Mouse (Mus musculus) stomach, postnatal 0 days (tissue): ENCODE results near the gene Tmem217. TPM values are rescaled to one million over a fixed set of nuclear protein-coding genes. Genes with fewer than 3 reads are reported as not detected.

Experiments
- ATAC-seq: fragments of 200-750 bp; cut with Nextera tagmentation; 2 replicates; pipeline ENCODE4 v1.8.0; 2017; ENCODE audit not compliant: low FRiP score, low TSS enrichment
- DNase-seq: peaks from one replicate; pipeline ENCODE4 v3.0.0-alpha.2; 2016; ENCODE audit warnings: low spot score
- H3K27ac ChIP-seq: fragments of 300-500 bp; sonication (generic); replicated peaks from 2 replicates; pipeline ENCODE4 v1.5.1; 2014; ENCODE audit warnings: mild to moderate bottlenecking, control low read depth
- H3K27me3 ChIP-seq: fragments of 300-500 bp; sonication (generic); 2 replicates; pipeline ENCODE4 v1.6.1; 2014; ENCODE audit warnings: low read length; ENCODE audit not compliant: control insufficient read depth, insufficient read depth
- H3K36me3 ChIP-seq: fragments of 300-500 bp; sonication (generic); 2 replicates; pipeline ENCODE4 v1.6.1; 2014; ENCODE audit warnings: low read length, mixed read lengths; ENCODE audit not compliant: control insufficient read depth, insufficient read depth
- H3K4me1 ChIP-seq: fragments of 300-500 bp; sonication (generic); replicated peaks from 2 replicates; pipeline ENCODE4 v1.6.1; 2014; ENCODE audit warnings: antibody characterized with exemption; ENCODE audit not compliant: control insufficient read depth, insufficient read depth
- H3K4me2 ChIP-seq: fragments of 300-500 bp; sonication (generic); replicated peaks from 2 replicates; pipeline ENCODE4 v1.6.1; 2014; ENCODE audit warnings: low read depth, mild to moderate bottlenecking, control low read depth, moderate library complexity
- H3K4me3 ChIP-seq: fragments of 300-500 bp; sonication (generic); 2 replicates; pipeline ENCODE4 v1.5.1; 2014; ENCODE audit warnings: low read depth, low read length, control low read depth
- H3K9ac ChIP-seq: fragments of 300-500 bp; sonication (generic); 2 replicates; pipeline ENCODE4 v1.6.1; 2014; ENCODE audit warnings: mild to moderate bottlenecking, low read length, control low read depth, mixed read lengths
- H3K9me3 ChIP-seq: fragments of 300-500 bp; sonication (generic); 2 replicates; pipeline ENCODE4 v1.6.1; 2016; ENCODE audit warnings: low read length; ENCODE audit not compliant: control insufficient read depth
- CTCF ChIP-seq: IDR thresholded peaks from 2 replicates; pipeline ENCODE4 v1.5.1; 2016; ENCODE audit warnings: antibody characterized with exemption, low read depth, mild to moderate bottlenecking, moderate library complexity
- EP300 ChIP-seq: optimal IDR thresholded peaks from 2 replicates; pipeline ENCODE3; 2016; ENCODE audit warnings: antibody characterized with exemption
- WGBS: fragments of 180-500 bp; shearing (Covaris S2); extraction: QIAGEN DNeasy Blood & Tissue Kit; methylation state at CpG from one replicate; pipeline ENCODE4 v1.1.7; 2014; 5-methylcytosine and 5-hydroxymethylcytosine counted together
- polyA plus RNA-seq: library from polyadenylated mRNA; unstranded; fragments of >200 nt; fragmentation: Nextera tagmentation; extraction: Ambion mirVana; gene quantifications from 2 replicates; pipeline ENCODE4 v1.2.1, GENCODE M21; 2015

The Tmem217 gene
- polyA plus RNA-seq, 1 experiment from 2014 or later, result 0.42 TPM

DNA sequence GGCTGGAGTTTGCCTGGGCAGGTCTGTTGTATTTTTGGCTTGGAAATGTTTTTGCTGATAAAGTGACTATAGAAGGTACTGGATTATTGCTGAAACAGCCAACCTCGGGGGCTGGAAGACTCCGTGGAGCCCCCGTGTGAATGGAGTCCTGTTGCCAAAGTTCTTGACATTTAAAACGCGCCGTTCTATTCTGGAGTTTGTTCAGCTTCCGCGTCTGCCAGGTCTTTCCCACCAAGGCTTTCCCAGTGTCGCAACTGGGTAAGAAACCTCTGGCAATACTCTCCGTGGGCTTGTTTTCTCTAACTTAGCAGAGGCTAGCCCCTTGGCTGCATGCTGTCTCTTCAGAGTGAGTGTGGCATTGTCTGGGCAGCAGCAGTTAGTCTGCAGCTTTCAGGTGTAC, 4.3 kb upstream of the Tmem217 start:
- H3K27ac ChIP-seq, result peak overlapping the region; percentile 61; the same call in 1 of the 2 replicates
- 61% methylated on average over 10 of the region's 10 CpGs for WGBS

DNA sequence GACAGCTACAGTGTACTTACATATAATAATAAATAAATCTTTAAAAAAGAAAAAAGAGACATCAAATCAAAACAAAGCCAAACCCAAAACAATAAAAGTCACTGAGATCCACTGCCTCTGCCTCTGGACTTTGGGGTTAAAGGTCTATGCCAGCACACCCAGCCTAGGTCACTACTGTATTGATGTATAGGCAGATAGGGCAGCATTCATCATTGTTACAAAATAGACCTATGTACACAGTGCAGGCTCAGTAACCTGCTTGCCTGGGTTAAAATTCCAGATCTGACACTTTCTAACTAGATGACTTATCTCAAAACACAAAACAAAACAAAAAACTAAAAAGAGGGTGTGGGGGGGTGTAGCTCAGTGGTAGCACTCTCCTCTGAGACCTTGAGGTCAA, 2.0 kb upstream of the Tmem217 start:
- no peak for TF ChIP-seq CTCF
- TF ChIP-seq EP300, result no peak
- Histone ChIP-seq H3K36me3 (no peaks in the 10 kb centered on the region), H3K4me2 (no peak overlapping the region), H3K4me1 (no peaks in the 10 kb centered on the region), H3K9ac (no peak overlapping the region), H3K27ac (no peak overlapping the region), H3K9me3 (no peaks in the 10 kb centered on the region), H3K27me3 (no peaks in the 10 kb centered on the region), H3K4me3 (no peak overlapping the region)
- DNase-seq (no peak), ATAC-seq (no peak)

More for the DNA sequence above, 4.3 kb upstream of the Tmem217 start:
- 0 out of 2 replicates have a peak overlapping the region, but pooled peaks have one; percentile 4 for H3K9ac ChIP-seq
- TF ChIP-seq EP300 (no peak), CTCF (no peak)
- no peaks in the 10 kb centered on the region for H3K9me3 ChIP-seq
- DNase-seq (peak; percentile 19), ATAC-seq (no peak; the same call in 1 of the 2 replicates)
- no peak overlapping the region for H3K4me2 ChIP-seq
- H3K27me3 ChIP-seq, result no peaks in the 10 kb centered on the region
- no peaks in the 10 kb centered on the region for H3K36me3 ChIP-seq
- H3K4me3 ChIP-seq, result no peak overlapping the region
- no peaks in the 10 kb centered on the region for H3K4me1 ChIP-seq

DNA sequence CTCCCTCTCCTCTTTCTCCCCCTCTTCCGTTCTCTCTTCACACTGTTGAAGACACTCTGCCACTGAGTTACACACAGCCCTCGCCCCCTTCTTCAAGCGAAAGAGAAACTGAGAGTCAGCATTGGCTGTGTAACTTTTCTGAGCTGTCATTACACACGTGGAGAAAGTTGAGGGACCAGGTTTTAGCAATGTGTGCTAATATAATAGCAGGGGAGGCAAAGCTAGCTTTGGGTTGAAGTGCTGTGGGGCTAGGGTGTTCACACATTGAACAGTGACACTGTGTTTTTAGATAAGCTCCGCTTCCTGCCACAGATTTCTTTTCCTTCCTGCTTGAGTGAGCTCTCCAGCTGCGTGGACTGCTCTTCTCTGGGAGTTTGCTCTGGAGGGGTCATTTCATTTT, 1.2 kb downstream of the Tmem217 start:
- no peak for TF ChIP-seq CTCF
- no peak for TF ChIP-seq EP300
- WGBS, result 37% methylated on average over 6 of the region's 6 CpGs
- no peak overlapping the region for H3K27ac ChIP-seq
- no peaks in the 10 kb centered on the region for H3K27me3 ChIP-seq
- H3K4me3 ChIP-seq, result no peak overlapping the region
- H3K4me2 ChIP-seq, result peak overlapping the region; percentile 99
- ATAC-seq (no peak), DNase-seq (no peak)
- H3K9me3 ChIP-seq, result no peaks in the 10 kb centered on the region
- no peak overlapping the region for H3K9ac ChIP-seq
- H3K36me3 ChIP-seq, result no peaks in the 10 kb centered on the region
- no peaks in the 10 kb centered on the region for H3K4me1 ChIP-seq

DNA sequence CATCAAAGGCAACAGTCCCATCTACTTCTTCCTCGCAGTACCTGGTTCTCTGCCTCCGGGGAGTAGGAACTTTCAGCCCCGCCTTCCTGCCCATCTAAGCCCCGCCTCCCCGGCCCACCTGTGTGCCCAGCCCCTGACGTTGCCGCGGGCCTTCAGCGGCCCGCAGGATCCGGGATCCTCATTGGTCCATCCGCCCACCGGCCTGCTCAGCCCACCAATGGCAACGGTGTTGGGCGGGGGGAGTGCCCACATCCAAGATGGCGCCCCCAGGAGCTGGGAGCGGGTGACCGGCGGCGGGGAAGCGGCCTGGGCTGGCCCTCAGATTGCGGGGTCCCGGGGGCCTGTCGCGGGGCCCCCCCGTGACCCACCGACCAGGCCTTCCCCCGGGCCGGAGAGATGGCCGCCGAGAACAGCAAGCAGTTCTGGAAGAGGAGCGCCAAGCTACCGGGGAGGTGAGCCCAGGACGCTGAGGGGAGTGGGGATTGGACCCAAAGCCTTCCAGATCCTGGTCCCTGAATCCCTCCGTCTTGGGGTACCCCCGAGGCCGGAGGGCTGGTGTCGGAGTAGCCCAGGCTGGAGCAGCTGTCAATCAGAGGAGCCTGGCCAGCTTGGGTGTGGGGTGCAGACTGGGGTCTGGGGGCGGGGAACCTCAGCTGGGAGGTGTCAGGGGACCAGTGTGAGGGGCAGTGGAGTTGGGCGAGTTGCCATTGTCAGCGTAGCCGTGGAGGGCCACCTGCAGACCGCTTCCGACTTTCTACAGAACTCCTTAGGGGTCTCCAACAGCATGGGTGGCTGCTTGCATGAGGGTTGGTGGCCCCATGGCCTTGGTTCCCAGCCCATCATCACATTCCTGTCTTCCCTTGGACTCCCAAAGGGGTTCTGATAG, 2.4 kb downstream of the Tmem217 start, which contains the start of the genes Gm17657 and Tbc1d22b:
Gene Gm17657, minus strand, starts transcription at position 96 of the 886 bp plus-strand sequence.
Gene Tbc1d22b, plus strand, starts transcription at position 243 of the 886 bp plus-strand sequence.
- Histone ChIP-seq H3K9me3 (no peaks in the 10 kb centered on the region), H3K36me3 (no peaks in the 10 kb centered on the region), H3K4me1 (no peaks in the 10 kb centered on the region), H3K9ac (peak within 1 kb of the TSS; percentile 91), H3K4me2 (peak within 1 kb of the TSS; percentile 99), H3K4me3 (peak within 1 kb of the TSS; percentile 95), H3K27me3 (no peaks in the 10 kb centered on the region), H3K27ac (peak within 1 kb of the TSS; percentile 70)
- DNase-seq (peak; percentile 98), ATAC-seq (peak; percentile 99)
- 1% methylated on average over 44 of the region's 44 CpGs for WGBS
- no peak for TF ChIP-seq EP300
- TF ChIP-seq CTCF, result peak; percentile 8; the same call in 1 of the 2 replicates

DNA sequence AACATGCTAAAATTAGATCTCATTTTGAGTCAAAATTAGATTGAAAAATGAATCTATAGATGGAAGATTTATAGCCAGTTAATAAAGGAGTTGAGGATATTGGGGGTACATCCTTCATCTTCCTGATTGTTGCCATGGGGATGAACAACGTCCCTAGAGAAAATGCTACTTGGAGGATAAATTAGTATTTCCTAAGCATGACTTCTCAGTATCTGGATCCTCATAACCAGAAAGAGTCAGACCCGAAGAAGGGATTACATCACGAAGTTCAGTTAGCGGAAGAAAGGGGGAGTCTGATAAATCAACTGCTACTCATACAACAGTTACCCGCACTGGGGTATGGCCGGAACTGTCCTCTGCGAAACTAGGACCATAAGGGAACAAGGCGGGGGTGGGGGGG, 3.2 kb downstream of the Tmem217 start:
- no peaks in the 10 kb centered on the region for H3K4me1 ChIP-seq
- no peak overlapping the region for H3K9ac ChIP-seq
- peak overlapping the region; percentile 99 for H3K4me2 ChIP-seq
- no peak overlapping the region for H3K27ac ChIP-seq
- ATAC-seq (0 out of 2 replicates have a peak, but pooled peaks have one; percentile 1), DNase-seq (no peak)
- H3K27me3 ChIP-seq, result no peaks in the 10 kb centered on the region
- H3K36me3 ChIP-seq, result no peaks in the 10 kb centered on the region
- TF ChIP-seq CTCF (0 out of 2 replicates have a peak, but pooled peaks have one; percentile 4), EP300 (no peak)
- no peak overlapping the region for H3K4me3 ChIP-seq
- 41% methylated on average over 8 of the region's 8 CpGs for WGBS
- no peaks in the 10 kb centered on the region for H3K9me3 ChIP-seq

DNA sequence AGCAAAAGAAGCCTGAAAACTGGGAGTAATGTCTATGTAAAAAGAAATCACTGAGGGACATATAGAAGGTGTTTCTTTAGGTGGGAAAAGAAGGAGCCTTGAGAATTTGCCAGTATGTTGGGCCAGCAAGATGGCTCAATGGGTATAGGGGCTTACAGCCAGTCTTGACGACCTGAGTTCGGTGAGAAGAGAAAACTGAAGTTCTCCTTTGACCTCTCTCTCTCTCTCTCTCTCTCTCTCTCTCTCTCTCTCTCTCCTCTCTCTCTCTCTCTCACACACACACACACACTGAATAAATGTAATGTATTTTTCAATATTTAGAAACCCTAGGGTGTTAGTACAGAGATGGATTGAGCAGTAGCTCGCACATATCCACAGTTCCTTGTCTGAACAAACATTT, 3.7 kb downstream of the Tmem217 start:
- WGBS, result 62% methylated on average over 3 of the region's 3 CpGs
- ATAC-seq, result no peak
- Histone ChIP-seq H3K9me3 (no peaks in the 10 kb centered on the region), H3K27me3 (no peaks in the 10 kb centered on the region), H3K4me3 (no peak overlapping the region), H3K4me2 (no peak overlapping the region), H3K4me1 (no peaks in the 10 kb centered on the region), H3K36me3 (no peaks in the 10 kb centered on the region), H3K9ac (no peak overlapping the region), H3K27ac (no peak overlapping the region)
- TF ChIP-seq CTCF (no peak), EP300 (no peak)
- no peak for DNase-seq
